Mouse (Mus musculus): Measurements from ENCODE around the gene Rbm46.

GRCm38 (mm10) chr3:82915632-82916031 lies 39.3 kb upstream of the Rbm46 start:
- TF ChIP-seq POLR2A (IDR thresholded peaks at IDR 0.05; ENCODE audit: borderline replicate concordance, control insufficient read depth, low read depth, low read length) (no peak), CTCF (IDR thresholded peaks at IDR 0.05; ENCODE audit: control insufficient read depth, insufficient read depth, low read length) (no peak)
